Mouse (Mus musculus): ENCODE data around the gene Sel1l3. TPM values are rescaled to one million over a fixed set of nuclear protein-coding genes. Genes with fewer than 3 reads are reported as not detected.

The Sel1l3 gene
- polyA plus RNA-seq, 1 experiment from 2014 or later: 2.6 TPM

DNA sequence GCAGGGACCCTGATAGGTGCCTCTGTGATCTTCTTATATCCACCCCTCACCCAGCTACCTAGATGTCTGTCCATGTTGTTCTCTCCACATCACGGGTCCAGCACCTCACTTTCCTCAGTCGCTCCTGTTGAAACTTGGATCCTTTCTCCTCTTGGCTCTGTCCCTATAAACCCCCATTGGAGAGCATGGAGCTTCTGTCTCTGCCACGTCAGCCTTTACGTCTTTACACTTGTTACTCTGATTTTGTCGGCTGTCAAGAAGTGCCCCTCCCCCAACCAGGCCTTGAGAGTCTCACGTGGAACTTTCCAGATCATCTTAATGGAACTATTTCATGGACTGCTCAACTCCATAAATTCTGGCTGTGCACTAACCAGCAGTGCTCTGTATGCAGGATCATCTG is 2.5 kb downstream of the Sel1l3 start:
- no peak overlapping the region for H3K9ac ChIP-seq
- H3K4me2 ChIP-seq (replicated peaks): no peak overlapping the region
- H3K4me3 ChIP-seq: no peak overlapping the region
- peaks cover 22% of the 10 kb centered on the region; the same call in 1 of the 2 replicates for H3K4me1 ChIP-seq
- no peaks in the 10 kb centered on the region for H3K36me3 ChIP-seq
- peaks cover 55% of the 10 kb centered on the region for H3K27me3 ChIP-seq
- no peak for ATAC-seq (ENCODE audit: low FRiP score, low read depth)
- no peaks in the 10 kb centered on the region for H3K9me3 ChIP-seq
- 61% methylated on average over 6 of the region's 6 CpGs for WGBS
- H3K27ac ChIP-seq: no peak overlapping the region

DNA sequence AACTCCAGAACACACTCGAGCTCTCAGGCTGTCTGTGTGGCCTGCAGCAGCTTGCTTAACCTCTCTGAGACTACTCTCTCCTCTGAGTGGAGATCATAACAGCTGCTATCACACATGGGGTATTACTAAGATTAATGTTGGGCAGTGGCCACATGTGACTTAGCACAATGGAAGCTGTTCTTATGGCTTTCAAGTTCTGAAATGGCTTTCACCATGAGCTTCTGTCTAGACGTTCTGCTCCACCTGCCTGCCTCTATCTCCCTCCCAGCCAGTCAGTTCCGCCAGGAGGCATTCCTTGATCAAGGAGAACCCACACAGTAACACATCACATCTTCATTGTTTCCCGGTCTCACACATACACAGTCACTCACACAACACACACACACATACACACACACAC is 3.2 kb downstream of the Sel1l3 start:
- 67% methylated on average over 4 of the region's 4 CpGs for WGBS
- no peak for ATAC-seq (ENCODE audit: low FRiP score, low read depth)

DNA sequence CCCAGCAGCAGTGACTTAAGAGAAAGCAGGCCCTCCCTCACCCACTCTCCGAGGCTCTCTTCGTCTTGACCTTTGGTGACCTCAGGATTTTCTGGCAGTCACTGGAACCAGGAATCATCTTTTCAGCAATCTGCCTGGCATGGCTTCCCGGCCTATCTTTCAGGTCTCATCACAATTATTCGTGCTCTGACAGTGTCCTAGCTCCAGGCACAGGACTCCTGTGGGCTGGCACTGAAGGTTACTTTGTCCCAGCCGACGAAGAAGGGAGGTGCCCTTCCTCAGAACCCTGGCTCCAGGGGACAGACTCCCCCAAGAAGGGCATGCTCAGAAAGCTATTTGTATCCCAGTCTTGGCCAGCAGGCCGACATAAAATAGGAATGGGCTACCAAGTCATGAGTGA is 4.0 kb downstream of the Sel1l3 start:
- Histone ChIP-seq H3K4me2 (replicated peaks) (no peak overlapping the region), H3K4me1 (peaks cover 21% of the 10 kb centered on the region; the same call in 1 of the 2 replicates), H3K27ac (no peak overlapping the region), H3K9me3 (no peaks in the 10 kb centered on the region), H3K36me3 (no peaks in the 10 kb centered on the region), H3K4me3 (no peak overlapping the region), H3K9ac (no peak overlapping the region), H3K27me3 (peaks cover 45% of the 10 kb centered on the region)
- 40% methylated on average over 7 of the region's 7 CpGs for WGBS
- ATAC-seq (ENCODE audit: low FRiP score, low read depth): no peak

More for the DNA sequence above, 3.2 kb downstream of the Sel1l3 start:
- Histone ChIP-seq H3K4me2 (replicated peaks) (no peak overlapping the region), H3K4me3 (no peak overlapping the region), H3K27ac (no peak overlapping the region), H3K4me1 (peaks cover 22% of the 10 kb centered on the region; the same call in 1 of the 2 replicates), H3K27me3 (peaks cover 51% of the 10 kb centered on the region), H3K9me3 (no peaks in the 10 kb centered on the region), H3K36me3 (no peaks in the 10 kb centered on the region), H3K9ac (no peak overlapping the region)

DNA sequence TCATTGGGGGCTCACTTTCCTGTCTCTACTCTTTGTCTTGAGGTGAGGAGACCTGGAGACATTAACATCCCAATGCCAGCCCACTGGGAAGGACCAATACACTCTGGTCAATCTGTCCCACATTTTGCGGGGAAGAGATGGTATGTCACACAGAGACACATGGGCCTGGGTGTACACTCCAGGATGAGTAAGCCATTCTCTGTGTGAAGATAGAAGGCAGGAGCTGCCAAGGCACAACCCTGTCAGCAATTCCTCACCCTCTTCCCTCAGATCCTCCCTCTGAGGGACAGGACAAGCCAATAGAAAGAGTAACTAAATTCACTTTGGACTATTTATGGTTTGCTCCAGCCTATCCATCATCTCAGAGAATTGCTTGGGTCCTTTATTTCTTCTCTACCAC is 5.0 kb downstream of the Sel1l3 start:
- H3K36me3 ChIP-seq: no peaks in the 10 kb centered on the region
- no peak overlapping the region for H3K9ac ChIP-seq
- H3K4me2 ChIP-seq (replicated peaks): no peak overlapping the region
- peaks cover 35% of the 10 kb centered on the region for H3K27me3 ChIP-seq
- no peak for ATAC-seq (ENCODE audit: low FRiP score, low read depth)
- H3K4me1 ChIP-seq: peaks cover 12% of the 10 kb centered on the region; the same call in 1 of the 2 replicates
- no peak overlapping the region for H3K27ac ChIP-seq
- no peak overlapping the region for H3K4me3 ChIP-seq
- 88% methylated on average over 1 of the region's 1 CpGs for WGBS
- H3K9me3 ChIP-seq: no peaks in the 10 kb centered on the region

DNA sequence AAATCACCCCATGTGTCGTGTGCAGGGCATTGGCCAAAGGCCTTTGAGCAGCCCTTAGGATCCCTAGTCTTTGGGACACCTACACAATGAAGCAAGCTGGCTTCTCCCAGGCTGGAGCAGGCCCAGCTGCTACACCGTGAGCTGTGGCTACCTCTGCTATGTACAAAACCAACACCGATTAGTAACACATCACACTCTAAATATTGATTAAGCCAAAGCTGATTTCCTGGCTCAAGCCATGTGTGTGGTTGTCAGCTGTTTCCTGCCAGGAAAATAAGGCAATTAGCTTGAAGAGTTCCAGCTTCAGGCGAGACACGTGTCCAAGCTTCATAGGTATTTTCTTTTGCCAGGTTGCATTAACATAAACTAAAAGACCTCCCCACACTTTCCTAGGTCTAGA is 7.2 kb downstream of the Sel1l3 start:
- no peaks in the 10 kb centered on the region for H3K9me3 ChIP-seq
- H3K4me3 ChIP-seq: no peak overlapping the region
- WGBS: 67% methylated on average over 5 of the region's 5 CpGs
- no peak for ATAC-seq (ENCODE audit: low FRiP score, low read depth)
- H3K4me1 ChIP-seq: no peaks in the 10 kb centered on the region
- no peak overlapping the region for H3K9ac ChIP-seq
- peaks cover 18% of the 10 kb centered on the region for H3K27me3 ChIP-seq
- no peaks in the 10 kb centered on the region for H3K36me3 ChIP-seq
- H3K4me2 ChIP-seq (replicated peaks): no peak overlapping the region
- no peak overlapping the region for H3K27ac ChIP-seq

DNA sequence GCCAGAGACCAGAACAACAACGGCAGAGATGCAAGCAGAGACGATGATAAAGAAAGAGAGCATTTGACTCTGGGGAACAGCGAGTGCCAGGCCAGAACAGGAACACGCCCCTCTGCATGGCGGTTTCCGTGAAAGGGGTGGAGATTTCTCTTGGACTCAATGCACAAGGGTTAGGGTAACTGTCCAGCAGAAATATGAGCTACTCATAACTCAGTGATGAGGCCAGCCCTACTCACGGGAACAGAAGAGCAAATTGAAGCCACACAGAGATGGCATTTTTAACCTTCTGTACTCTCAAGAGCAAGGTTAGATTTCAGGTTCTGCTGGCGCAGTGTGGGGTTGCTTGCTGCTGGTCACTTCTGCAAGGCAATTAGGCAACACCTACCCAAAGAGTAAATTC is 11.0 kb downstream of the Sel1l3 start:
- Histone ChIP-seq H3K4me2 (replicated peaks) (no peak overlapping the region), H3K27ac (no peak overlapping the region), H3K4me3 (no peak overlapping the region), H3K9me3 (no peaks in the 10 kb centered on the region), H3K36me3 (no peaks in the 10 kb centered on the region), H3K9ac (no peak overlapping the region), H3K4me1 (no peaks in the 10 kb centered on the region), H3K27me3 (no peaks in the 10 kb centered on the region)
- ATAC-seq (ENCODE audit: low FRiP score, low read depth): no peak
- 80% methylated on average over 8 of the region's 8 CpGs for WGBS

DNA sequence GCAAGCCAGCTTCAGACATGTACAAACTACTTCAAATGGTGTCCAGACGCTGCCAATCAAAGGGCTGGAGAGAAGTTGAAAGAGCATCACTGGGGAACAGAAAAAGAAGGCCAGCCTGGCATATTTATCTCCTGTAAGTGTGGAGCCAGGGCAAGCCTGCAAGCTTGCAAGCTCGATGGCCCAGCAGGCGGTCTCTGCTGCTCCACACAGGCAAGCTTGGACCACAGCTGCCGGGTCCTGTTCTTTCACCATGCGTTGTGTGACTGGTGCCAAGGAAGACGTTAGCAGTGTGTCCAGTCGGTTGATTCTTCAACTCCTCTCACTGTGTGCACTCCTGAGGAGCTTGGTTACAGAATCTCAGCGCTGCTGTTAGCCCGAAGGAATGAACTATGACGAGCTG is 12.9 kb downstream of the Sel1l3 start:
- no peaks in the 10 kb centered on the region for H3K4me1 ChIP-seq
- H3K27me3 ChIP-seq: no peaks in the 10 kb centered on the region
- no peaks in the 10 kb centered on the region for H3K9me3 ChIP-seq
- H3K4me3 ChIP-seq: no peak overlapping the region
- no peaks in the 10 kb centered on the region for H3K36me3 ChIP-seq
- WGBS: 82% methylated on average over 10 of the region's 10 CpGs
- no peak overlapping the region for H3K27ac ChIP-seq
- no peak for ATAC-seq (ENCODE audit: low FRiP score, low read depth)
- H3K4me2 ChIP-seq (replicated peaks): no peak overlapping the region
- no peak overlapping the region for H3K9ac ChIP-seq

DNA sequence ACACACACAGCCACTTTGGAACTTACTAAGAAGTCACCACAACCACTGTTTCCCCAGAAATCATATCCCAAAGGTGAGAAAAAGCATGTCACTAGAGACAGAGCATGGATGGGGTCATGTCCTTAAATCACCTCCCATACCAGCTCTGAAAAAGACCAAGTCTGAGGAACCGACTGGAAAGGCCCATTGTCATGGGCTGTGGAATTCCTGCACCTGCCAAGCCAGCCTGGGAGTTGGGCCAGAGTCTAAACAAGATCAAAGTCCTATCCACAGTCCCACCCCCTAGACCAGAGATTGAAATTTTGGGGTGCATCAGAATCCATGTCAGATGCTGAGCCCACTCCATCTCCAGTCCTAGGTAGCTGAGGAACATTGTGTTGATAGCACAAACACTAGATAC is 15.3 kb downstream of the Sel1l3 start:
- no peak overlapping the region for H3K4me3 ChIP-seq
- ATAC-seq (ENCODE audit: low FRiP score, low read depth): no peak
- H3K4me1 ChIP-seq: no peaks in the 10 kb centered on the region
- no peak overlapping the region for H3K9ac ChIP-seq
- no peaks in the 10 kb centered on the region for H3K27me3 ChIP-seq
- WGBS: 75% methylated on average over 1 of the region's 1 CpGs
- no peaks in the 10 kb centered on the region for H3K9me3 ChIP-seq
- H3K27ac ChIP-seq: no peak overlapping the region
- no peaks in the 10 kb centered on the region for H3K36me3 ChIP-seq
- no peak overlapping the region for H3K4me2 ChIP-seq (replicated peaks)

DNA sequence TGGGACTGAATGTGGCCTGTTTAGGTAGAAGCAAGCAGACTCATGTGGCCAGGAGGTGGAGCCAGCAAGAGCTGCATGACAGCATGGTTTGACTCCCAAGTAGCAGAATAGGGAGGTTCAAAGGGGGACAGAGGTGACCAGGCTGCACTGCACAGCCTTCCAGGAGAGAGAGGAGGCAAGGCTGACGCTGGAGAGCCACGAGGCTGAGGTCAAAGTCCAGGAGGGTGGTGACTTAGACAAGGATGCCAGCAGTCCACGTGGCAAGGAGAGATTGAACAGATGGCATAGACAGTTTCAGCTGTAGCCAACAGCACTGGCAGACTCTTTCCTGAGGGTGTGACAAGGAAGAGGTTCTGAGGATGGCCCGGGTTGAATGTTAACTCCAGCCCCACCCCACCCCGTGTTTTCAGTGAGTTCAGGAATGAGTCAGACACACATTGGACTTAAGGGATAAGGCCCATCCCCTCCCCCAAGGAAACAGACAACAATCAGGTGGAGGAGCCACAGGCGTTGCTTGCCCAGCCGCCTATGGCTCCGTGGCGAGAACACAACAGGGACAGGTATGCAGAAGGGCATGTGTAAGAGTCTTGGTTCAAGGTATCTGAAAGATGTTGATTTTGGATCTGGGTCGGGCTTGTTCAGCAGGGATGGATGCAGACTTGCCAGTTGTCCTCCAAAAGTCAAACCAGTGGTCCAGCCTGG is 17.2 kb downstream of the Sel1l3 start:
- Histone ChIP-seq H3K4me2 (replicated peaks) (no peak overlapping the region), H3K4me1 (no peaks in the 10 kb centered on the region), H3K27me3 (no peaks in the 10 kb centered on the region), H3K9ac (no peak overlapping the region), H3K36me3 (no peaks in the 10 kb centered on the region), H3K9me3 (no peaks in the 10 kb centered on the region), H3K27ac (no peak overlapping the region), H3K4me3 (no peak overlapping the region)
- 69% methylated on average over 10 of the region's 10 CpGs for WGBS
- ATAC-seq (ENCODE audit: low FRiP score, low read depth): no peak

DNA sequence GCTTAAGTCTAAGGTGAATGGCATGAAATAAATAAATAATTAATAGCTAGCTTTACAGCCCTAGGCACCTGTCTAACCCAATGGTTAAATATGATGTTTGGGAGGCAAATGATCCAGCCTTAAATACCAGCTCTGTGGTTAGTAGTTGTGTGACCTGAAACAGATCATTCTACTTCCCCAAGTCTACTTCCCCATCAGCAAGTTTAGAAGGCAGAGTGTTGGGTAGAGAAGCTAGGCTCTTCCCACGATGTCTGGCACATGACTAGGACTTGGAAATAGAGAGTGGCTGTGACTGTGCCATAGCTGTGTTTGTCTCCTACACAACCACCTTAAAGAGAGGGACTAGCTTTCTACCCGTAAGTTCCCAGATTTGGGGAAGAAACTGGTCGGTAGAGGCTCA is 18.9 kb downstream of the Sel1l3 start:
- Histone ChIP-seq H3K4me3 (no peak overlapping the region), H3K4me2 (replicated peaks) (no peak overlapping the region), H3K36me3 (no peaks in the 10 kb centered on the region), H3K27ac (no peak overlapping the region), H3K9ac (no peak overlapping the region), H3K9me3 (no peaks in the 10 kb centered on the region), H3K4me1 (no peaks in the 10 kb centered on the region), H3K27me3 (no peaks in the 10 kb centered on the region)
- 94% methylated on average over 3 of the region's 3 CpGs for WGBS
- no peak for ATAC-seq (ENCODE audit: low FRiP score, low read depth)

DNA sequence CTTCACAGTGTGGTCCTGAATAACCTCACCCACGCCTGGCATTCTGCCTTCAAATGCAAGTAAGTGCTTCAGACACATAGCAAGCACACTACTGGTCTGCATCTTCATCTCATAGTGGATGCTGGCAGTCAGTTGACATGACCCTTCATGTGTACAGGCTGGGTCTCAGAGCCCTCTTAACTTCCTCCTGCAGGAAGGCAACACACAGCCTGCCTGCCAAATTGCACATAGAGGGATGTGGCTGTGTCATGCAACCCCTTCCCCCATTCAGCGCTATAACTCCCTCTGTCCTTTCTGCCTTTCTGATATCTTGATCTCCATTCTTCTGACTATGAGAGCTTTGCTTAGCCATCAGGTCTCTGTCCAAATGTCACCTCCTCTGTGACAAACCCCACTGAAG is 19.3 kb downstream of the Sel1l3 start:
- Histone ChIP-seq H3K9me3 (no peaks in the 10 kb centered on the region), H3K9ac (no peak overlapping the region), H3K27ac (no peak overlapping the region), H3K36me3 (no peaks in the 10 kb centered on the region), H3K27me3 (no peaks in the 10 kb centered on the region), H3K4me1 (no peaks in the 10 kb centered on the region), H3K4me3 (no peak overlapping the region), H3K4me2 (replicated peaks) (no peak overlapping the region)
- 91% methylated on average over 2 of the region's 2 CpGs for WGBS
- no peak for ATAC-seq (ENCODE audit: low FRiP score, low read depth)

DNA sequence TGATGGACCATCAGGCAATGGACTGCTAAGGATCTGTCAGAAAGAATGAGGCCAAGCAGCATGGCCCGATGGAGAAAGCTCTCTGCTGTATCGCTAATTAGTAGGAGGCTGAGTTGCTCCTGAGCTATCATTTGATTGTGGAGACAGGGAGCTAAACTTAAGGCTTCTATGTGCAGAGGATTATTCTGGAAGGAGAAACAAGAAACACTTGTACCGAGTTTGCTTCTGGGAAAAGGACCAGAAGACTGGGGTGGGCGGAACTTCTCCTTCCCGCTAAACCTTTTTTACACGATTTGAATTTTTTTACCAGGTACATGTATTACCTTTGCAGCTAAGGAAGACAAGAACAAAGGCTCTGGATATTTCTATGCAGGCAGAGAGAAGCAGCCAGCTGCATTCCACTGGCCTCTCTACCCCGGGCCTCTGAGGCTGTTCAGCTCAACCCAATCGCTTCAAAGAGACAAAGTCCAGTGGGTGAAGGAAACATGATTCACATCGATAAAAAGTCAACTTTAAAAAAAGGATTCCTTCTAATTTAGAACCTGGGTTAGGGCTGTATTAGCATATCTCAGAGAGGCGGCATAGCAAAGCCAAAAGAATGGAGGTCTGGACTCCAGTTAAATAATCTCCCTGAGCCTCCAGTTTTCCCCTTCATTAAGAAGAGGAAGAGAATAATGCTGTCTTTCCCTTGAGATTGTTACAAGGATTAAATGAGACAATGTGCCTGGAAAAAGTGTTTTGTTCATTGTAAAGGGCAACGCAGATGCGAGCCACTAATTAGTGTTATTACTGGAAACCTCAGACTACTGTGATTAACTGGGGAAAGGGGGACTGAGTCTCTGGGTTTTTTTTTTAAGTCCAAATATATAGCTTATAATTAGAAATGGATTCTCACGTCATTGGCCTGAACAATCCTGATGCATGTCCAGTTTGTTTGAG is 20.4 kb downstream of the Sel1l3 start:
- no peaks in the 10 kb centered on the region for H3K36me3 ChIP-seq
- no peaks in the 10 kb centered on the region for H3K27me3 ChIP-seq
- WGBS: 77% methylated on average over 13 of the region's 13 CpGs
- no peaks in the 10 kb centered on the region for H3K9me3 ChIP-seq
- H3K4me2 ChIP-seq (replicated peaks): no peak overlapping the region
- H3K4me3 ChIP-seq: no peak overlapping the region
- ATAC-seq (ENCODE audit: low FRiP score, low read depth): no peak
- H3K9ac ChIP-seq: no peak overlapping the region
- no peaks in the 10 kb centered on the region for H3K4me1 ChIP-seq
- H3K27ac ChIP-seq: no peak overlapping the region
